Mouse (Mus musculus): ENCODE measurements around the gene B4galt4.
A peak's percentile ranks its signal among the peaks of the same experiment; 100 is the strongest.
"Not testable (repeated sequence)": the region's sequence is repeated elsewhere in the genome, so short reads cannot be mapped to it uniquely, and the experiment has no call there.

The B4galt4 gene

GRCm38 (mm10) chr16:38768386-38768785 lies 26.3 kb downstream of the B4galt4 start:
- DNase-seq (ENCODE audit: low spot score): no peak

- DNase-seq (ENCODE audit: low spot score): no peak
Observed at GRCm38 (mm10) chr16:38769529-38769928, 27.5 kb downstream of the B4galt4 start.

DNA sequence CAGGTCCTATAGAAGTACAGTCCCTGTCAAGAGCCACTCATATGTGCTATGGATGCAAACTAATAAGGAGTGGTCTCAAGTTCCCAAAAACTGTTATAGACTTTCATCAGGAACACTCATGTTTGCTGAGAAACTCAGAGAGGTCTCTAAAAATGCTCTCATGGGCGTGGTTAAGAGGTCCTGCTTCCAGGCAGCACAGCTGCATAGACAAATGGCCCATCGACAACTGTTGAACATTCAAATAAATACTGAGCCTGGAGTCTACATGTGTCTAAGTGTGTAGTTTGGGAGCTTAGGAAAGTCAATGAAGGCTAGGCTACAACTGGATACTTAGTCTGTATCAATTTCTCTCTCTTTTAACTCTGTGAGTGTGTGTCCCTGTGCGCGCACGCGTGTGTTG lies 29.1 kb downstream of the B4galt4 start:
- no peak for DNase-seq (ENCODE audit: low spot score)

DNA sequence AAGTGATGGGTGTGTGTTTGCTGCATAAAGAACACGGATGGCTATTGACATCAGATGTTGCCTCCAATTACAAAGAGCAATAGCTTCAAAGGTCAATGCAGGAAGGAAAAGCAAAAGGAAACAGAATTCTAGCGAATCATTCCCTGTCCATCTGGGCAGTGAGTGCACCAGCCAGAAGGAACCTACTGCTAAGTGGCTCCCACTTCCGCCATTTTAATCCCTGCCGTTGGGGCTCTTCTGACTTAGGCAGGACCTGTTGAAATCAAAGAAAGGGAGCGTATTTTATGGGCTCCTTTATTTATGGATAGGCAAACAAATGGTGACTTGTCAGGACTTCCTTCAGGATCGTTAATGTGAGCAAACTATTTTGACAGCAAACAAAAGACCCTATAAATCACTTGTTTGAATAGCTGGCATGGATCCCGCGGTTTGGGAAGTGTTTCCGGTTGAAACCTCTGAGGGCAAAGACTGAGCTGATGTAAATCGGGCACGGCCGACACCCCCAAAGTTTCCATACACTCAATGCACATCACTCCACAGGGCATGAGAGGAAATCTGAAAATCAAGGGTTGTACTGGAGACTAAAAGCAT lies 30.9 kb downstream of the B4galt4 start:
- DNase-seq (ENCODE audit: low spot score): no peak

- no peak for DNase-seq (ENCODE audit: low spot score)
Observed at GRCm38 (mm10) chr16:38774964-38775746, 33.1 kb downstream of the B4galt4 start.

DNA sequence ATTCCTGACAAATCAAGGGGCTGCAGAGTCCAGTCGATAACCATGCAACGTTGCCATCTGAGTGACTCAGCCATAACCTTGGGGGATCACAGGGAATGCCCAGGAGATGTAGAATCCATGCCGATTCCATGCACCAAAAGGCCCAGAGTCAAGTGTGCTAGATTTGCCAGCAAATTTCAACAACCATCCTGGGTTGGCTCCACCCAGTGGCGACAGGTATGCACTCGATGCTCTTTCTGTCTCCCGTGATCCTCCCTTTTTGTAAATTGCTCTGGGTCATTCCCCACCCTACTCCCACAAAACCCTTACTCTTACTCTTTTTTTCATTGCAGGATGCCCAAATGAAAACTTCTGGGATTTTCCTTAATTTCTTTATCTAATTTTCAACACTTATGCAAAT lies 34.3 kb downstream of the B4galt4 start:
- DNase-seq (ENCODE audit: low spot score): no peak

- no peak for DNase-seq (ENCODE audit: low spot score)
Observed at GRCm38 (mm10) chr16:38780960-38781572, 39.0 kb downstream of the B4galt4 start.

DNA sequence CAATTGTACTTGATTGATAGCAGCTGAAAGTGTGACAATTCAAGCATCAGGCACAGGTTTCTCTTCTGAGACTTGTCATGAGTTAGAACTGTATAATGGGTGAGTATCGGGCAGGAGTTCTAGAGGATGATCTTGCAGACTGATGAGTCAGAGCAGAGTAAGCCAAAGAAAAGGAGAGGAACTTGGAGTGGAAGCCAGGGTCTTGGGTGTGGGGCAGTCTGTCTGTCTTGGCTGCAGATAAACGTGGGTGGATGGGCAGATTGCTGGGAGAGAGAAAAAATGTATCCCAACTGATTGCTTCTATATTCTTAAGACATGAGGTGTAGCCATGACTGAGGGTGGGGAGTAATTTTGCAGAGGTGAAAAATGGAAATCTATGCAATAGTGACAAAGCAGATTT lies 39.9 kb downstream of the B4galt4 start:
- no peak for DNase-seq (ENCODE audit: low spot score)

- no peak for DNase-seq (ENCODE audit: low spot score)
Observed at GRCm38 (mm10) chr16:38782524-38783067, 40.5 kb downstream of the B4galt4 start.

DNA sequence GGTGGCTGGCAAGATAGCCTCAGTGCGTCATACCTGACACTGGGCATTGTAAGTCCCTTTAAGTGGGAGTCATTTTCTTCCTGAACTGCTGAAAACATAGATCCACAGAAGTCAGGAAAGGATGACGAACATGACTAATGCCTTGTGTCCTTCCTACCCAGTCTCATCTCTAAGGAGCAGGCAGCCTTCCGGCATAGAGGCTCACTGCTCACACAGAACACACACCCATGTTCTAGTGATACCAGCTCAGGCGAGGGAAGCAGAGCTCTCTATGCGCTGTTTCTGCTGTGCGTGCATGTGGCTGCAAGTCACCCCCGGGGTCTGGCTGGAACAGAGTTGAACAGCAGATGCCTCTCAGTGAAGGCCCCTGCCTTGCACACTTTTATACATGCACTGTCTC lies 43.2 kb downstream of the B4galt4 start:
- DNase-seq (ENCODE audit: low spot score): no peak

DNA sequence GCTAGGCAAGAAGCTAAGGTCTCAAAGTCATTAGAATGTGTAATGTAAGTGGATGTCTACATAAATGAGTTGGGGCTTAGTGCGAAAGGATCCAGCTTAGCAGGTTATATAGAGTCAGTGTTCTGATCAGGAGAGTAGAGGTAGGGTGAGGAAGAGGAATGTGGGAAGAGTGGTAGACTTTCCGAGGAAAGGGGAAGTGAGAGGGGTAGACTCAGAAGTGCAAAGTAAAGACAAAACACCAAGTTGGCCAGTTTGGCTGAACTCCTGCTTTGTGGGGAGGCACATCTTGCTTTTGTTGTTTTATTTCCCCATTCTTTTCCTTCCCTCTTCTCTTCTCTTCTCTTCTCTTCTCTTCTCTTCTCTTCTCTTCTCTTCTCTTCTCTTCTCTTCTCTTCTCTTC lies 47.0 kb downstream of the B4galt4 start:
- DNase-seq (ENCODE audit: low spot score): no peak

- DNase-seq (ENCODE audit: low spot score): no peak
Observed at GRCm38 (mm10) chr16:38789966-38790365, 47.9 kb downstream of the B4galt4 start.

DNA sequence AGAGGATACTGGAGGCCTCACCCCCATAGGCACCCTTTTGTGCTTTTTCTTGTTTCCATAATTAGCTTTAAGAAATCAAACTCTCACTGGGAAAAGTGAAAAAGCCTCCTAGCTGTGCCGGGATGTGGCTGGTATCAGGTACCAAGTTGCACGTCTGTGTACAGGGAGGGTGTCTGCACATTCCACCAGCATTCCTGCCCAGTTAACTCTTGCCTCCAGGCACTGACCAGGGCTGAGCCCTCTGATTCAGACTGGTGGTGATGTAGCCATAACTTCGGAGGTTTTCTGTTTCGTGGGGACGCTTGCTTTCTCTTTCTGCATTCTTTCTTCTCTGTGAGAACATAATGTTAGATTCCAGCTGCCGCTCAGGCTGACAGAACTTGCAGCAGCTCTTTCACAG lies 51.1 kb downstream of the B4galt4 start:
- DNase-seq (ENCODE audit: low spot score): no peak

GRCm38 (mm10) chr16:38798957-38799450 lies 56.9 kb downstream of the B4galt4 start:
- DNase-seq (ENCODE audit: low spot score): no peak

DNA sequence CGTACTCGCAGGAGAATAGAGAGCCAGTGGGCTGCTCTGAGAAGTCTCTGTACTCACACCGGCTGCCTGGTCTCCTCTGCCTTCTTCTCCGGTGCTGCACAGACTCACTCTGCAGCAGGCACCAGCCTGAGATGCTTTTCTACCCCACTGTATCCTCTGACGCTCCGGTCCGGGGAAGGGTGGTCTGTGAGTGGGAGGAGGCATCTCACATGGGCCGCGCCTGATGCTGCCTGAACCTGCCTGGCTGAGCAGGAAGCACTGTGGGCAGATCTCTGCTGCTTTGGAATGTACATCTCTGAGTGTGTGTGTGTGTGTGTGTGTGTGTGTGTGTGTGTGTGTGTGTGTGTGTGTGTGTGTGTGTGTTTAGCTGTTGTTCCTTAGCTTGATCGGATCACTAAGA lies 58.0 kb downstream of the B4galt4 start, which contains the start of gene Upk1b:
Upk1b (minus strand) TSS at position 238 of the 400 bp plus-strand sequence.
- no peak for DNase-seq (ENCODE audit: low spot score)

GRCm38 (mm10) chr16:38807796-38808195 lies 65.7 kb downstream of the B4galt4 start:
- DNase-seq (ENCODE audit: low spot score): not testable (repeated sequence)

GRCm38 (mm10) chr16:38810196-38810595 lies 68.1 kb downstream of the B4galt4 start:
- no peak for DNase-seq (ENCODE audit: low spot score)

- peak; percentile 75 for DNase-seq (ENCODE audit: low spot score)
Observed at GRCm38 (mm10) chr16:38812521-38812920, 70.5 kb downstream of the B4galt4 start.
